Mouse (Mus musculus): ENCODE data around the gene Hjurp. TPM values are rescaled to one million over a fixed set of nuclear protein-coding genes. Genes with fewer than 3 reads are reported as not detected.
A peak's percentile ranks its signal among the peaks of the same experiment; 100 is the strongest.

Hjurp gene
- total and polyA plus RNA-seq, 3 experiments: 67.6 to 80.8 (median 69.8) TPM

DNA sequence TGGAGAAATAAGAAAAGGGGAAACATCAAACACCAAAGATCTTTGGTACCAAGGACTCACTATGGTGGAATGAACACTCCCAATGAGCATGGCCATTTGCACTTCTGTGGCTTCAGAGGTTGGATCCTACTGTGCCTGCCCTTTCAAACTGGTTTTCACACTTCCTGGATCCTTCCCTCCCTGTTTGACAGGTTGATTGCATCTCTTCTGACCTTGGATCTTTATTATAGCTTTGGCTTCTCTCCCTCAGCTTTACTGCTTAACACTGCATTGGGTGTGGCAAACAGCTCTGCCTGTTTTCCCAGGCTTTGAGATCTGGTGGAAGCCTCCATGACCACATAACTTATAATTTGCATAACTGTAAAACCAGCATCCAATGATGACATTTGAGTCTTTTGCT, 57.1 kb downstream of the Hjurp start:
- in situ Hi-C loops (cut with MboI; ENCODE audit: low pct_ligation_motif_present, low pct_unique_long_range_greater_than_20kb, low sequenced_read_pairs): no loop called here
- Histone ChIP-seq H3K79me2 (replicated peaks; ENCODE audit: control insufficient read depth, extremely low read depth, insufficient read depth, poor library complexity, severe bottlenecking) (no peaks in the 10 kb centered on the region), H3K27ac (ENCODE audit: insufficient read depth, low read depth) (no peak overlapping the region), H3K4me2 (ENCODE audit: insufficient read depth, low read depth, poor library complexity, severe bottlenecking) (no peak overlapping the region), H3K36me3 (replicated peaks in 1 of 2; ENCODE audit: control insufficient read depth in 1 of 2, insufficient read depth in 1 of 2, low read length in 1 of 2) (no peaks in the 10 kb centered on the region), H3K27me3 (replicated peaks) (no peaks in the 10 kb centered on the region), H3K9me3 (replicated peaks; ENCODE audit: low read length) (peaks cover 61% of the 10 kb centered on the region), H3K4me1 (ENCODE audit: control insufficient read depth in 1 of 2, insufficient read depth in 2 of 2) (no peaks in the 10 kb centered on the region), H3K9ac (ENCODE audit: insufficient read depth, low read depth) (no peak overlapping the region), H3K4me3 (replicated peaks in 1 of 3; ENCODE audit: low read depth in 2 of 3, low read length in 2 of 3, poor library complexity in 1 of 3) (no peak overlapping the region)
- DNase-seq (ENCODE audit: extremely low read depth): peak; percentile 1
- no peak for TF ChIP-seq POLR2A (IDR thresholded peaks at IDR 0.05; ENCODE audit: low read depth, low read length)
- no peak for TF ChIP-seq NRF1 (IDR thresholded peaks at IDR 0.05; ENCODE audit: low read depth, low read length)
- TF ChIP-seq PAX5 (IDR thresholded peaks at IDR 0.05; ENCODE audit: low read length): no peak
- TF ChIP-seq USF1 (IDR thresholded peaks at IDR 0.05; ENCODE audit: low read depth, low read length): no peak
- TF ChIP-seq ZMIZ1 (IDR thresholded peaks at IDR 0.05; ENCODE audit: low read depth, low read length): no peak
- no peak for TF ChIP-seq MAFK (IDR thresholded peaks at IDR 0.05; ENCODE audit: insufficient replicate concordance, low read length)
- dilution Hi-C loops (cut with MboI; ENCODE audit: extremely low pct_ligation_motif_present, extremely low pct_unique_long_range_greater_than_20kb, low sequenced_read_pairs): no loop called here

DNA sequence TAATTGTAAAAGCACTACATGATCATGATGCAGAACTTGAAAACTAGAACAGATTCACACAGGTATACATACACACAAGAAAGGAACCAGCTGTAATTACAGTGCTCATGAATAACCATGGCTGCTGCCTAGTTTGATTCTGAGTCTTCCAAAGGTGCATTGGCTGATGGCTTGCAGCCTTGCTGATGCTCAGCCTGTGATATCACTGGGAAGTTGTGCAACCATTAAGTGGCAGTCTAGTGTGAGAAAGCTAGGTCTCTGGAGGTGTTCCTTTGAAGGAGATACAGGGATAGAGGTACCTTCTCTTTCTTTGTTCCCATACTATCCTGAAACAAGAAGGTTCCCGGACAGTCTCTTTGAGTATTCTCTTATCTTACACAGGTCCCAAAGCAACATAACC, 58.4 kb downstream of the Hjurp start:
- DNase-seq (ENCODE audit: extremely low read depth): peak; percentile 2
- in situ Hi-C loops (cut with MboI; ENCODE audit: low pct_ligation_motif_present, low pct_unique_long_range_greater_than_20kb, low sequenced_read_pairs) (no loop called here), dilution Hi-C loops (cut with MboI; ENCODE audit: extremely low pct_ligation_motif_present, extremely low pct_unique_long_range_greater_than_20kb, low sequenced_read_pairs) (no loop called here)
- Histone ChIP-seq H3K4me2 (ENCODE audit: insufficient read depth, low read depth, poor library complexity, severe bottlenecking) (no peak overlapping the region), H3K36me3 (replicated peaks in 1 of 2; ENCODE audit: control insufficient read depth in 1 of 2, insufficient read depth in 1 of 2, low read length in 1 of 2) (no peaks in the 10 kb centered on the region), H3K4me1 (ENCODE audit: control insufficient read depth in 1 of 2, insufficient read depth in 2 of 2) (no peaks in the 10 kb centered on the region), H3K9ac (ENCODE audit: insufficient read depth, low read depth) (no peak overlapping the region), H3K79me2 (replicated peaks; ENCODE audit: control insufficient read depth, extremely low read depth, insufficient read depth, poor library complexity, severe bottlenecking) (no peaks in the 10 kb centered on the region), H3K4me3 (replicated peaks in 1 of 3; ENCODE audit: low read depth in 2 of 3, low read length in 2 of 3, poor library complexity in 1 of 3) (no peak overlapping the region), H3K27ac (ENCODE audit: insufficient read depth, low read depth) (no peak overlapping the region), H3K9me3 (replicated peaks; ENCODE audit: low read length) (peaks cover 69% of the 10 kb centered on the region), H3K27me3 (replicated peaks) (no peaks in the 10 kb centered on the region)
- no peak for TF ChIP-seq POLR2A (IDR thresholded peaks at IDR 0.05; ENCODE audit: low read depth, low read length)
- TF ChIP-seq ELF1 (IDR thresholded peaks at IDR 0.05; ENCODE audit: low read depth, low read length): no peak
- no peak for TF ChIP-seq KAT2A (IDR thresholded peaks at IDR 0.05; ENCODE audit: insufficient replicate concordance, low read length)
- no peak for TF ChIP-seq JUND (conservative IDR thresholded peaks at IDR 0.05; ENCODE audit: low read depth, low read length)
- no peak for TF ChIP-seq SMC3 (IDR thresholded peaks at IDR 0.05; ENCODE audit: low read depth, low read length)
- TF ChIP-seq MAZ (IDR thresholded peaks at IDR 0.05; ENCODE audit: low read depth, low read length): no peak
- no peak for TF ChIP-seq USF2 (conservative IDR thresholded peaks at IDR 0.05; ENCODE audit: low read depth, low read length)
- no peak for TF ChIP-seq HCFC1 (IDR thresholded peaks at IDR 0.05; ENCODE audit: low read depth, low read length)
- no peak for TF ChIP-seq EP300 (IDR thresholded peaks at IDR 0.05; ENCODE audit: low read length)

DNA sequence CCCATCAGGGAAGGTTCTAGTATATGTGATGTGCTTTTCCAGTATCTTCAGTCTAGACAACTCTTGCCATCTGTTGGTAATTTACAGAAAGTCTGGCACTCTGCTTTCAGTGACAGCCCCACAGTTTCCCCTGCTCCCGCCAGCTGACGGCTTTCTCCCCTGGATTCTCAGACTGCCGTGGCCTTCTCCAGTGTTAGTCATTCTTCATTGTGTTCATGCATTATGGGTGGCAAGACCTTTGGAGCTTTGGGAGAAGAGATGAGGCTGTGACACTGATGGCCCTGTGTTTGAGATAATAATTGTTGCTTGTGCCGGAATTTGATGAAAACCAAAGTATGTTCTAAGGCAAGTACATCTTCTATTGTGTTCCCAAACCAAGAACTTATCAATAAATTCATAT, 58.8 kb downstream of the Hjurp start:
- dilution Hi-C loops (cut with MboI; ENCODE audit: extremely low pct_ligation_motif_present, extremely low pct_unique_long_range_greater_than_20kb, low sequenced_read_pairs): no loop called here
- no peak for DNase-seq (ENCODE audit: extremely low read depth)
- H3K27me3 ChIP-seq (replicated peaks): no peaks in the 10 kb centered on the region
- no peak overlapping the region for H3K4me2 ChIP-seq (ENCODE audit: insufficient read depth, low read depth, poor library complexity, severe bottlenecking)
- no peak overlapping the region for H3K27ac ChIP-seq (ENCODE audit: insufficient read depth, low read depth)
- H3K9ac ChIP-seq (ENCODE audit: insufficient read depth, low read depth): no peak overlapping the region
- no peaks in the 10 kb centered on the region for H3K36me3 ChIP-seq (replicated peaks in 1 of 2; ENCODE audit: control insufficient read depth in 1 of 2, insufficient read depth in 1 of 2, low read length in 1 of 2)
- H3K4me1 ChIP-seq (ENCODE audit: control insufficient read depth in 1 of 2, insufficient read depth in 2 of 2): no peaks in the 10 kb centered on the region
- TF ChIP-seq ZC3H11A (IDR thresholded peaks at IDR 0.05; ENCODE audit: low read depth, low read length): no peak
- TF ChIP-seq GABPA (IDR thresholded peaks at IDR 0.05; ENCODE audit: insufficient replicate concordance, low read depth, low read length): no peak
- no peak for TF ChIP-seq NRF1 (IDR thresholded peaks at IDR 0.05; ENCODE audit: low read depth, low read length)
- H3K4me3 ChIP-seq (replicated peaks in 1 of 3; ENCODE audit: low read depth in 2 of 3, low read length in 2 of 3, poor library complexity in 1 of 3): no peak overlapping the region
- in situ Hi-C loops (cut with MboI; ENCODE audit: low pct_ligation_motif_present, low pct_unique_long_range_greater_than_20kb, low sequenced_read_pairs): no loop called here
- no peaks in the 10 kb centered on the region for H3K79me2 ChIP-seq (replicated peaks; ENCODE audit: control insufficient read depth, extremely low read depth, insufficient read depth, poor library complexity, severe bottlenecking)
- H3K9me3 ChIP-seq (replicated peaks; ENCODE audit: low read length): peaks cover 69% of the 10 kb centered on the region
